Mouse (Mus musculus) forebrain, postnatal 0 days (tissue): ENCODE data around the gene Dpp4. TPM values are rescaled to one million over a fixed set of nuclear protein-coding genes. Genes with fewer than 3 reads are reported as not detected.

ENCODE experiments used
- ATAC-seq: fragments of 200-750 bp; cut with Nextera tagmentation; 2 replicates; pipeline ENCODE4 v1.8.0; 2017; ENCODE audit warnings: mild to moderate bottlenecking, moderate library complexity
- DNase-seq: peaks from one replicate; pipeline ENCODE4 v3.0.0-alpha.2; 2015
- H3K27ac ChIP-seq: fragments of 300-500 bp; sonication (generic); 2 replicates; pipeline ENCODE4 v1.5.1; 2014; ENCODE audit warnings: low read depth, mild to moderate bottlenecking, antibody characterized with exemption, low read length, moderate library complexity, mixed read lengths
- H3K27me3 ChIP-seq: fragments of 300-500 bp; sonication (generic); 2 replicates; pipeline ENCODE4 v1.6.1; 2014; ENCODE audit warnings: mild to moderate bottlenecking, low read length, mixed read lengths; ENCODE audit not compliant: insufficient read depth
- H3K36me3 ChIP-seq: fragments of 300-500 bp; sonication (generic); 2 replicates; pipeline ENCODE4 v1.6.1; 2014; ENCODE audit warnings: mild to moderate bottlenecking, moderate library complexity; ENCODE audit not compliant: insufficient read depth
- H3K4me1 ChIP-seq: fragments of 300-500 bp; sonication (generic); 2 replicates; pipeline ENCODE4 v1.6.1; 2014; ENCODE audit warnings: antibody characterized with exemption; ENCODE audit not compliant: insufficient read depth
- H3K4me2 ChIP-seq: fragments of 300-500 bp; sonication (generic); 2 replicates; pipeline ENCODE4 v1.6.1; 2014; ENCODE audit warnings: low read depth, mild to moderate bottlenecking, moderate library complexity
- H3K4me3 ChIP-seq: fragments of 300-500 bp; sonication (generic); 2 replicates; pipeline ENCODE4 v1.5.1; 2014; ENCODE audit warnings: low read depth, low read length, mixed read lengths
- H3K9ac ChIP-seq: fragments of 300-500 bp; sonication (generic); 2 replicates; pipeline ENCODE4 v1.6.1; 2014; ENCODE audit warnings: mild to moderate bottlenecking
- H3K9me3 ChIP-seq: fragments of 300-500 bp; sonication (generic); 2 replicates; pipeline ENCODE4 v1.6.1; 2016; ENCODE audit warnings: low read length
- CTCF ChIP-seq: sonication (generic); IDR thresholded peaks from 2 replicates; pipeline ENCODE4 v1.5.1; 2016; ENCODE audit warnings: antibody characterized with exemption, control low read depth, low read depth
- WGBS: fragments of 180-500 bp; shearing (Covaris S2); extraction: QIAGEN DNeasy Blood & Tissue Kit; methylation state at CpG from one replicate; pipeline ENCODE4 v1.1.7; 2014; 5-methylcytosine and 5-hydroxymethylcytosine counted together
- polyA plus RNA-seq: library from polyadenylated mRNA; unstranded; fragments of >200 nt; fragmentation: Nextera tagmentation; extraction: Ambion mirVana; gene quantifications from 2 replicates; pipeline ENCODE4 v1.2.1, GENCODE M21; 2015
- total RNA-seq: library from RNA; depleted of rRNA; stranded (reverse); fragments of >200 nt; gene quantifications from 2 replicates; pipeline ENCODE4 v1.2.3, GENCODE M21; 2014

Dpp4 gene
- total and polyA plus RNA-seq, 2 experiments from 2014 or later, result 1.8 to 1.9 TPM

- WGBS, result 39% methylated on average over 4 of the region's 4 CpGs
- DNase-seq, result no peak
- no peaks in the 10 kb centered on the region for H3K9me3 ChIP-seq
- H3K9ac ChIP-seq, result no peak overlapping the region
- H3K27me3 ChIP-seq, result no peaks in the 10 kb centered on the region
- H3K4me3 ChIP-seq, result no peak overlapping the region
- H3K36me3 ChIP-seq, result no peaks in the 10 kb centered on the region
- H3K27ac ChIP-seq, result no peak overlapping the region
- H3K4me1 ChIP-seq, result 0 out of 2 replicates have a peak, but pooled peaks cover 2% of the 10 kb centered on the region
- no peak for ATAC-seq
- no peak overlapping the region for H3K4me2 ChIP-seq
- TF ChIP-seq CTCF, result no peak
These were observed 11.3 kb upstream of the Dpp4 start for GRCm38 (mm10) chr2:62423343-62423776.

DNA sequence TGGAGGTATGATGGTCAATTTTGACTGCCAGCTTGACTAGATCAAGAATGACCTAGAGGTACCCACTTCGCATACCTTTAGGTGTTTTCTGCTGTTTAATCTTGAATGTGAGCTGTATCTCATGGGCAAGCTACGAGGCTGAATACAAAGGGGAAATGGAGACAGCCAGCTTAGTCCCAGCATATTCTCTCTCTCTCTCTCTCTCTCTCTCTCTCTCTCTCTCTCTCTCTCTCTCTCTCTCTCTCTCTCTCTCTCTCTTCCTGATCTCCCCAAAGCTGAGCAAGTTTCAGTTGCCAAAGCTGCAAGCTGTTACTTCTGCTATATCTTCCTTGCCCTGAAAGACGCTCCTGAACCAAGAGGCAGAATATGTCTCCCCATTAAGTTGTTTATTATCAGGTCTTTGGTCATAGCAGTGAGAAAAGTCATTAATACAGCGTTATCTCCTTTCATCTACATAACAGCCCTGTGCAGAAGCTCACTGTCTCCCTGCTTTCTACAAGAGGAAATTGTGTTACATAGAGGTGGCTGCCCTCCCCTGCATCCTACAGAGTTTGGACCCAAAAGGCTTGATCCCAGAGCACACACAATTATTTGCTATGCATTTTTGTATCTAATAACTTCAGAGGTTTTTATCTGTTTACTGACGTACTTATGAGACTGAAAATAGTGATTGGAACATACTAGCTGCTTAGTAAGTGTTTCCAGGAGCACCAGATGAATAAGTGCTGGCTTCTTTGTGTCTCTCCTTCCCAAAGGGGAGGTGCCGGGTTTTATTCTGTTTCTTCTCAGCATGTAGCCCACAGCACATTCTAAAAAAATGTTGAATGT, 10.7 kb upstream of the Dpp4 start:
- 62% methylated on average over 6 of the region's 6 CpGs for WGBS
- no peak for TF ChIP-seq CTCF

GRCm38 (mm10) chr2:62421229-62421628, 9.2 kb upstream of the Dpp4 start:
- Histone ChIP-seq H3K9ac (no peak overlapping the region), H3K9me3 (no peaks in the 10 kb centered on the region), H3K4me2 (no peak overlapping the region), H3K4me3 (no peak overlapping the region), H3K27me3 (no peaks in the 10 kb centered on the region), H3K27ac (no peak overlapping the region), H3K36me3 (no peaks in the 10 kb centered on the region), H3K4me1 (0 out of 2 replicates have a peak, but pooled peaks cover 2% of the 10 kb centered on the region)
- ATAC-seq, result no peak
- DNase-seq, result no peak
- 92% methylated on average over 4 of the region's 4 CpGs for WGBS
- no peak for TF ChIP-seq CTCF

More for the DNA sequence above, 10.7 kb upstream of the Dpp4 start:
- Histone ChIP-seq H3K27me3 (no peaks in the 10 kb centered on the region), H3K9me3 (no peaks in the 10 kb centered on the region), H3K4me2 (no peak overlapping the region), H3K4me1 (0 out of 2 replicates have a peak, but pooled peaks cover 2% of the 10 kb centered on the region), H3K27ac (no peak overlapping the region), H3K9ac (no peak overlapping the region), H3K4me3 (no peak overlapping the region), H3K36me3 (no peaks in the 10 kb centered on the region)
- DNase-seq (no peak), ATAC-seq (no peak)

- Histone ChIP-seq H3K4me1 (0 out of 2 replicates have a peak, but pooled peaks cover 2% of the 10 kb centered on the region), H3K27me3 (no peaks in the 10 kb centered on the region), H3K9ac (no peak overlapping the region), H3K36me3 (no peaks in the 10 kb centered on the region), H3K4me3 (no peak overlapping the region), H3K9me3 (no peaks in the 10 kb centered on the region), H3K4me2 (no peak overlapping the region), H3K27ac (no peak overlapping the region)
- TF ChIP-seq CTCF, result no peak
- no peak for DNase-seq
- 83% methylated on average over 3 of the region's 3 CpGs for WGBS
- ATAC-seq, result no peak
These were observed 8.0 kb upstream of the Dpp4 start for GRCm38 (mm10) chr2:62420045-62420444.

DNA sequence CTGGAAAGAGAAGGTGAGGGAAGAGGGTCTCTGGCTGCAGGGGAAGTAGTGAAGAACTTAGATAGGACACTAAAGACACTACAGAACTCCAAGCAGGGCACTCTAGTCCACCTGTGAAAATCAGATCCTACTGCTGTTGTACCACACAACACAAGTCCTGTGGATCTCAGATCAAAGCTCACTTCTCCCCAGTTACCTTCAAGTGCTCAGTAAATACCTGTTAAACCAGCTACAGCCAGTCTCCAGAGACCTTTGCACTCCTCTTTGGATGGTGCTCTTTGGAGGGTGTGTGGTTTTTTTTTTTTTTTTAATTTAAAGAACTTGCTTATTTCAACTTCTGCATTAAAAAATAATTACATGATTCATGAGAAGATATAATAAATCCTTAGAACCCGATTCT, 5.2 kb upstream of the Dpp4 start:
- Histone ChIP-seq H3K27ac (no peak overlapping the region), H3K36me3 (no peaks in the 10 kb centered on the region), H3K4me2 (no peak overlapping the region), H3K9ac (no peak overlapping the region), H3K9me3 (no peaks in the 10 kb centered on the region), H3K4me1 (no peaks in the 10 kb centered on the region), H3K27me3 (no peaks in the 10 kb centered on the region; the same call in 1 of the 2 replicates), H3K4me3 (no peak overlapping the region)
- no peak for ATAC-seq
- no peak for TF ChIP-seq CTCF
- WGBS, result 94% methylated on average over 1 of the region's 1 CpGs
- no peak for DNase-seq

- Histone ChIP-seq H3K9ac (peak overlapping the region; percentile 25; the same call in 1 of the 2 replicates), H3K4me1 (peaks cover 7% of the 10 kb centered on the region; the same call in 1 of the 2 replicates), H3K27me3 (no peaks in the 10 kb centered on the region; the same call in 1 of the 2 replicates), H3K27ac (no peak overlapping the region), H3K9me3 (no peaks in the 10 kb centered on the region), H3K4me2 (peak overlapping the region; percentile 88), H3K36me3 (no peaks in the 10 kb centered on the region), H3K4me3 (peak overlapping the region; percentile 37)
- DNase-seq (no peak), ATAC-seq (peak; percentile 43; the same call in 1 of the 2 replicates)
- no peak for TF ChIP-seq CTCF
- 8% methylated on average over 47 of the region's 47 CpGs for WGBS
These were observed 585 bp downstream of the Dpp4 start for GRCm38 (mm10) chr2:62411211-62412080.
